Mouse (Mus musculus) forelimb bud, embryonic 11.5 days (tissue): Measurements from ENCODE around the gene Ncl.
"Not testable (repeated sequence)": the region's sequence is repeated elsewhere in the genome, so short reads cannot be mapped to it uniquely, and the experiment has no call there.

Source experiments
- DNase-seq: peaks from one replicate; pipeline ENCODE4 v3.0.0-alpha.2; 2012; ENCODE audit warnings: low read depth, low spot score

Ncl gene

DNA sequence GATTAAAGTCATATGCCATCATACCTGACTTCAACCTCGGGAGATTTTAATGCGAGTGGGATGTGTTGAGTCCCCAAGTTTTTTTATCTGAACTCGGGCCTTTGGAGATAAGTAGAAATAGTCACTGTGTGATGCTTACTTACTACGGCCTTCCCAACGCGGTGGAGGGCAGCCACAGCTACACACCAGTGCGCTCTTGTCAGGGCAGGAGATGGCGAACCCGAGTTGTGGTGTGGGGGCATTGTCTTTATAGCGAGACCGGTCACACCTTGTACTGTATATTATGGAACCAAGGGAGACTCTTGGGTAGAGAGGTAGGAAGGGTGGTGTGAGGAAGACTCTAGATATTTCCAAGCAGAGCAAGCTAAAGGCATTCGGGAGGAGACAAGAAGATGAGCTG, 1.2 kb upstream of the Ncl start:
- DNase-seq = no peak

GRCm38 (mm10) chr1:86359798-86360179, 589 bp upstream of the Ncl start:
- no peak for DNase-seq

DNA sequence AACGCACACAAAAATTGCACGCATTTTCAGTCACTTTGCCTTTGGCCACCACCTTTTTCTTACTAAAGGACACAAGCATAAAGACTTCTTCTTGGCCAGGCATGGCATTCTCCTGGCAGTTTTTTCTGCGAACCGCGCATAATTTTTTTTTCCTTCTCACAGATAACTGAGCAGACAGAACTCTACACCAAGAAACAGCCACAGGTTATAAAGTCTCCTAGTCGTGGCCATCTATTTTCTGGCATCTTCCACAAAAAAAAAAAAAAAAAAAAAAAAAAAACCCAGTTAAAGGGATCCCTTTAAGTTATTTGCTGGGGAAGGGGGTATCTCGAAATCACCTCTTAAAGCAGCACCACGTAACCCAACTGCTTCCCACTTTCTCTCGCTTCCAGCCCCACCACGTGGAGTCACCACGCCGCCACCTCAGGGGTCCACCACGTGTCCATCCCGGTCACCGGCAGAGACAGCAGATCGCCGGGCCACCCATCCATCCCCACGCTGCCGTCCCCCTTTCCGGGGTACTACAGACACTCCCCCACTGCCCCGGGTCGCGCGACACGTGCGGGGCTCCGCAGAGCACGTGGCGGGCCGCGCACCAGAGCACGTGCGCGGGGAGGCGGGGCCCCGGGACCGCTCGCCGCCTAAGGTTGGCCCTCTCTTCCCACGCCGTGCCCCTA, 833 bp downstream of the Ncl start:
- no peak for DNase-seq

DNA sequence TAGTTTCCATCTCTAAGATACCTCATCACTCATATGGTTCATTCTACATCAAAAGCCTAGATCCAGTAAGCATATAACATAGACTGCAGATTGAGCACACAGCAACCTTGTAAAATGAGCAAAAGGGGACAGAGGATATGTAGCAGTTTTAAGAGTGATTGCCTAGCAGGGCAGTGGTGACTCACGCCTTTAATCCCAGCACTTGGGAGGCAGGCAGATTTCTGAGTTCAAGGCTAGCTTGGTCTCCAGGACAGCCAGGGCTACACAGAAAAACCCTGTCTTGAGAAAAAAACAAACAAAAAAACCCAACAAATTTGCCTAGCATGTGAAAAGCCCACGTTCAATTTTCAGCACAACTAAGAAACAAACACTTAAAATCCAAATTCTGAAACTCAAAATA, 5.0 kb downstream of the Ncl start:
- DNase-seq = no peak

GRCm38 (mm10) chr1:86350576-86350975, 8.6 kb downstream of the Ncl start:
- DNase-seq = no peak

GRCm38 (mm10) chr1:86349696-86350095, 9.5 kb downstream of the Ncl start:
- DNase-seq = no peak

DNA sequence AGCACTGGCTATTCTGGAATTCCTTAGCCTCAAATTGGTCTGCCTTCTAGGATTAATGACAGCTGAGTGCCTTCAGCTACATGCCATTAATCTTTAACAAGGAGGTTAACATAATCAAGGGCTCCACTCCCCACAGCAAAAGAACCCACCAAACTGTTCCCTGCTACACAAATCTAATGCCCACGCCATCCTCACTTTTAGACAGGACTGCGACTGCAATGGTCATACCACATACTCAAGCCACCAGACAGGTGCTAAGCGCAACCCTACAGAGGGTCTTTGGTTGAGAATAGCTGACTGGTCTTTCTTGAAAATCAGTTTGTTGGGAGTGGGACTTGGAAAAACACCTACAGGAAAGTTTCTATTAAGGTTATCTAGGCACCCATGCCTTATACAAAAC, 10.0 kb downstream of the Ncl start:
- DNase-seq = no peak

GRCm38 (mm10) chr1:86348801-86349200, 10.4 kb downstream of the Ncl start:
- no peak for DNase-seq

DNA sequence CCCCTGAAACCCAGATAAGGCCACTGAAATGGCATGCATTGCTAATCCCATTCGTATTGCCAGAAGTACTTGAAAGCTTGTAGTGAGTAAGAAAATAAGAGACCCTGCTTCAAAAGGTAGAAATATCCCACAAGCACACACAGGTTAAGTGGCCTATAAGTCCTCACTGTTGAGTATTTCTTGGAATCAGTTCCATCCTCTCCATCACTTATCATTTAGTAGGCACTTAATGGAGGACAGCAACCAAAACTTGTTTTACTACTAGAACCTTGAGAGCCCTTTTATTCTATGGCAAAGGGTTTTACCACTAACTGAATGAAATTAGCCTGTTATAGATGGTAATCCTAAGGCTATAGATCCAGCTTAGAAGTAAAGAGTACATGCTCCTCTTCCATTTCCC, 11.1 kb downstream of the Ncl start:
- DNase-seq = no peak

GRCm38 (mm10) chr1:86347716-86348045, 11.5 kb downstream of the Ncl start:
- no peak for DNase-seq

DNA sequence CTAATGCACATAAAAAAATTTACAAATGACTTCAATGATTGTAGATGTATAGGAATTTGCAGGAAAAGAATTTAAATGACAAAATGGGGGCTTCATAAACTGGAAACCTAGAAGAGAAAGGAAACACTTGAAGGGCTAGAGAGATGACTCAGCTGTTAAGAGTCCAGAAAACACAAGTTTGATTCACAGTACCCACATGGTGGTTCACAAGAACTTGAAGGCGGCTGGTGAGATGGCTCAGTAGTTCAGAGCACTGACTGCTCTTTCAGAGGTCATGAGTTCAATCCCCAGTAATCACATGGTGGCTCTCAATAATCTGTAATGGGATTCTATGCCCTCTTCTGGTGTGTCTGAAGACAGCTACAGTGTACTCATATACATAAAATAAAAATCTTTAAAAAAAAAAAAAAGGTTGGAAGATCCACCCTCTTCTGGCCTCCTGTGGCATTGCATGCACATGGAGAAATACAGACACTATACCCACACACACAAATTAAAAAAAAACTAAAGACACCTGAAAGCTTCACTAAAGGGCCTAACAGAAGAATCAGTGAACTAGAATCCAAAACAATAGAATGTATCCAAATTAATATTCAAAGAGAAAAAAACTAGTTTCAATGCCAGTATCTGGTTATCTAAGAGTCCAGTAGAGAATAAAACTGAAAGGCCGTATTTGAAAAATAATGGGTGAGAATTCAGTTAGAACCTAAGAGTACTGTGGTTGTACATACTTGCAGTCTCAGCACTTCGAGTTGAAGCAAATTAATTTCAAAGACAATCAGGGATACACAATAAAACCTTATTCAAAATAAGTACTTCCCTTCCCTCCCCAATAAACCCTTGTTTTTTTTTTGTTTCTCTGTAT, 12.1 kb downstream of the Ncl start:
- no peak for DNase-seq

DNA sequence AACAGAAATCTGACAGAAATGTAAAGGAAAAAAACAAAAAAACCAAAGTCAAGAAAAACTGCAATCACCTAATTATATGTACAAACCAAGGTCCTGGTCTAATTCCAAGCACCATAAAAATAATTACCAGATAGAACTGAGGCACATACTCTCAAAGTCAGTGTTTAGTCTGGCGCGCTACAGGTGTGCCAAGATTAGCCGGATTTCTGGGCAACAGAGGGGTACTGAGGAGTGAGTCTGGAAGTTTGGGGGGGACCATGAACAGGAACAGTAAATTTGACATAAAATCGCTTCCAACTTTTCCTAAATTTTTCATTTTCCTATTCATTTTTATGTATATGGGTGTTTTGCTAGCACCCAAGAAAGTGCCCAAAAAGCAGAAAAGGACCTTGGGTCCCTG, 13.2 kb downstream of the Ncl start:
- no peak for DNase-seq

DNA sequence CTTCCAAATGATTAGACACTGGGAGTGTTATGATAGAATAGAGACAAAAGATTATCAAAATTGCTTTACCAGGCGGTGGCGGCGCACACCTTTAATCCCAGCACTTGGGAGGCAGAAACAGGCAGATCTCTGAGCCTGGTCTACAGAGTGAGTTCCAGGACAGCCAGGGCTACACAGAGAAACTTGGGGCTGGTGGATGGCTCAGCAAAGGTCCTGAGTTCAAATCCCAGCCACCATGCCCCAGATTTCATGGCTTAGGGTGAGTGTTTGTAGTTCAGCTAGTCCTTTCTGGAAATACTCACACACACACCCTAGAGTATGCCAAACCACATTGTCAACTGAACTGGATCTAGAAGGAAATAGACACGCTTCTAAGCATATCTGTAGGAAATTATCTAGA, 14.1 kb downstream of the Ncl start:
- DNase-seq = no peak

DNA sequence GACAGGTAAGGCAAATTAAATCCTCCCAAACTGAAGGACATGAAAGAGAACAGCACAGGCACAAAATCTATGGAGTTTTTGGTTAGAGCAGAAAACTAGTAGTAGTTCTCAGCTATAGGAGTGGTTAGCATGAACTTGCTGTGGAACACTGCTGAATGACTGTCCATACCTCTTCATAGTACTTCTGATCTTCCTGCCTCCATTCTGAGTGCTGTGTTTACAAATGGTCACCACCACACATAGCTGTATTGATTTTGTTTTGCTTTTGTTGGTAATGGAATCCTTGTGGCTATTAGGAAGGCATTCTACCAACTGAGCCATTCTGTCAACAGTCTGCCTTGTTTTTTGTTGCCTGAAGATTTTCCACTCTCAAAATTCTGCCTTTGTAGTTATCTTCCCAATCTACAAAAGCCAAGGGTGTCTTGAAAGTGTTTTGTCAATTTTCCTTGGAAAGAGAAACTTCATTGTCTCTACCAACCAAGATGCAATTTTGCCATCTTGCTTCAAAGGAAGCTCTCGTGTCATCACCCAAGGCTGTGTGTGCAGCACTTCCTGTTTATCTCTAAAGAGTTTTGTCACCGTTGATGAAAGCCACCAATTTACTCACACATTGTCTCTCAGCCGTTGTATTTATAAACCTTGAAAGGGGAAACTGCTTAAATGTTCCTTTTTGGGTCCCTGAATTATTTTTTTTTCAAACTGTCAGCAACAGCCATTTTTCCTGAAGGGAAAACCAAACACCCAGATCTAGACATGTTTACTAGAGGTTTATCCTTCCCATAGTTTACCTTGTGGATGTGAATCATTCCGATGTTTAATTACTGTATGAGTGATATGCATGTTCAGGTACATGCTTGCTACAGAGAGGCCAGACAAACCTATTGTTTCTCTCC, 15.0 kb downstream of the Ncl start:
- DNase-seq = no peak

GRCm38 (mm10) chr1:86343087-86343645, 16.0 kb downstream of the Ncl start:
- DNase-seq = no peak

GRCm38 (mm10) chr1:86342371-86342770, 16.8 kb downstream of the Ncl start:
- DNase-seq = no peak

GRCm38 (mm10) chr1:86341096-86341495, 18.1 kb downstream of the Ncl start:
- DNase-seq = not testable (repeated sequence)

DNA sequence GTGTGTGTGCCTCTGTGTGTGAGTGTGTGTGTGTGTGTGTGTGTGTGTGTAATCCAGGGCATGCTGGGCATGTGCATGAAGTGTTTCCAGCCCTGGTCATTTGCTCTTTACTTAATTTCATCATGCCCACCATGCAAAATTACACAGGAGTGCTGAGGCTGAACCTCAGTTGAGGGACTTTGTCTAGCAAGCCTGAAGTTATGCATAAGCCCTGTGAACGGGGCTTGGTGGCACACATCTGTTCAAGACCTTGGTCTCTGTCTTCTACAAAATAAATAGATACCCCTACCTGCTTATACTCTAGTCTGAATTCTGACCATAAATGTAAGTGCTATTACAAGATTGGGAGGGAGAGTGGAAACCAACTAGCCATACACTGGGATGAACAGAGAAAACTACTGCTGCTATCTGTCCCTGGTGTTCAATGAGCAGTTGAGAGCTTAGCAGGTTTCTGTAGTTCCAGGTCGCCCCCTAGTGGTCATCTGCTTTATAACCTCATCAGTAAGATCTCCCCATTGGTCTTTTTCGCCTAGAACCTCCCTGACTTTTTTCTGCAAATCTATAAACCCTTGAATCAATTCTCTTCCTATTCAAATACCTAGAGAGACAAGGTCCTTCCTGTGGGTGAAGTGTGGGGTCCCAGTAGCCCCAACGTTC, 19.9 kb downstream of the Ncl start:
- DNase-seq = peak; percentile 85

- no peak for DNase-seq
These were observed 22.9 kb downstream of the Ncl start for GRCm38 (mm10) chr1:86336330-86336729.

DNA sequence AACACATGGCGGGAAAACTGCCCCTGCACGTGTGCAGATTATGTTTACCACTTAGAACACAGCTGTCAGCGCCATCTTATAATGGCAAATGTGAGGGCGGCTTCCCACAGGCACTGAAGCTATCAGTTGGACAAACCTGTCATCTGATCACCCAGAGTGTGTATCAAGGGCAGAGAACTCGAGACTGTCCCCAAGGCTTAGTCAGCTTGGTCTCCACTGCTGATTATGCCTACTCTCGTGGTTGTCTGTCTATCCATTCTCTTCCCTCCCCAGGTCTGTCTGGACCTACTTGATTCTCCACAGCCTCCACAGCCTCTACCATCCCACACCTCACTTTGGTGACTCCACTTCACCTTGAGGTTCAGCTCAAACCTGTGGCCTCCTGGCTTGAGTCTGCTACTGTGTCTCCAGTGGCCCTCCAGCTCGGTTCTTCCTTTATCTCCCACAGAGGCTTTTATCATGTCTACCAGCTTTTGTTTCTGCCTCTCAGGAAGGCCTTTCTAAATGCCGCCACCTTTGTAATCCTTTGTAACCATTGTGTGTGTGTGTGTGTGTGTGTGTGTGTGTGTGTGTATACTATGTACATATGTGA, 38.3 kb downstream of the Ncl start:
- no peak for DNase-seq

- no peak for DNase-seq
These were observed 45.5 kb downstream of the Ncl start for GRCm38 (mm10) chr1:86313772-86314125.
